Mouse (Mus musculus): ENCODE measurements at regions not wholly inside any gene's neighbourhood (a gene's known extent, or its start where the extent isn't known, plus 50 kb on each side); places are given as distances from the start of the nearest gene placed in this dataset.

DNA sequence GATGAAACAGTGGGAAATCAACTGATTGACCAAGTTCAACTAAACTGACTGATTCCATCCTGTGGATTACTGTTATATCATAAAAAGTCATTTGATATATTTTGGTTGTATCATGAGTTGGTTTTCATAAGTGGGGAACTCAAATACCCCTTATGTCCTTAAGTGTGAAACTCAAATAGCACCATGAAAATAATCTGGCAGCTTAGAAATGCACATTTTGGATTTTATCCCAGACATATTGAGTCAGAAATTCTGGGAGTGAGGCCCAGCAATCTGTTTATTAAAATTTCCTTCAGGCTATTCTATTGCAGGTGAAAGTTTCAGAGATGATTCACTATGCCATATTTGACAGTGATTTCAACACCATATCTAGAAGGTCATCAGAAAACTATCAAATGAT, 1573.7 kb downstream of the Pcdh9 start:
- DNase-seq (ENCODE audit: low read depth) = peak; percentile 1

DNA sequence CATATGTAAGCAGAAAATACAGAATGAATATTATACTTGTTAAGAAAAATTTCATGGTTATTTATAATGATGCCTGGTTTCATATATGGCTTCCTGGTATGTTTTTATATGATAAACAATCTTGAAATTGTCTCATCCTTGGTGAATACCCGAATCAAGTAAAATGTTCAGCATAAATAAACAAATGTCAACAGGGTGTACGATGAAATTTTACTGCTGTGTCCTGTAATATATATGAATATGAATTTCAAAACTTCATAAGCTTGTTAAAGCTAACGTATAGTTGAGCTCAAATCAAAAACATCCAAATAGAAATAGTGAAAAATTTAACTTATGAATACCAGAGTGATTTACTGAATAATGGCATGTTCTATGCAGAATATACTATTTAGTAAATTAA, 1586.5 kb downstream of the Pcdh9 start:
- no peak for DNase-seq (ENCODE audit: low read depth)

DNA sequence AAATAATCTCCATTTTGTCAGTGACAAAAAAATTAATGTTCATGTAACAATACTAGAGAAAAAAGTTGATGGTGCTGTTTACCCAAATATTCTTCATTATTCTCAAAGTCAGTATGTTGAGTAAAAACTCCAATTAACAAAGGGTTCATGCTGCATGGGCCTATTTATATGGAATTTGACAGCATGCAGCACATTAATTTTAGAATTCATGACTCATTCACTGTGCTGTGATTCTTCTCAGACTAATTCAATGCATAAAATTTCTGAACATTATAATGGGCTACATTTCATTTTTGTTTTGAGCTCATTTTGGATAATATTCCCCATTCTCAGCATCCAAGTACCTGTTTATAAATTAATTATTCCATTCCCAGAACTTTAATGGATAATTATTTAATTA, 1619.3 kb downstream of the Pcdh9 start:
- no peak for DNase-seq (ENCODE audit: low read depth)

DNA sequence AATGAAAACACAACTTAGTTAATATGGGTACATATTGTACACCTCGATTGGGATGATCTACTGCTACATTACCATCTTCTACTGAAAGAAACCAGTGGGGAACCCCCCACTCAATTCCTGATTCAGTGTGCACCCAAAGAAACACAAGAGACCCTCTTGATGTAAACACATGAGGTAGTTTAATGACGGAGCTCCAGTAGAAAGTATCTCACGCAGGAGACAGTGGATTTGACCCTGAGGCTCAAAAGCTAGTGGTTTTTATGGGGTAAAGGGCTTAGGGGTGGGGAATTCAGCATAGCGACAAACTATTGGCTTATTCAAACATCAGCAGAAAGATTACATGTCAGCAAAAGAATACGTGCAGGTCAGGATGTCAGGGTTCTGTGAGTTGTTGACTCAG, 1667.7 kb downstream of the Pcdh9 start:
- no peak for DNase-seq (ENCODE audit: low read depth)
